Mouse (Mus musculus) T-helper 17 cell (primary cell): ENCODE results near the gene Prps1l3.
"Not testable (repeated sequence)": the region's sequence is repeated elsewhere in the genome, so short reads cannot be mapped to it uniquely, and the experiment has no call there.

Experiments used
- in situ Hi-C, 2 experiments: fragments of 300-600 bp; cut with MboI, MseI; formaldehyde crosslinking; loops; 1 replicate in 1 of 2; 2 replicates in 1 of 2; pipeline ENCODE4 v1.15.1; 2025; ENCODE audit warnings: high pct_unique_total_duplicates in 2 of 2

Gene Prps1l3

DNA sequence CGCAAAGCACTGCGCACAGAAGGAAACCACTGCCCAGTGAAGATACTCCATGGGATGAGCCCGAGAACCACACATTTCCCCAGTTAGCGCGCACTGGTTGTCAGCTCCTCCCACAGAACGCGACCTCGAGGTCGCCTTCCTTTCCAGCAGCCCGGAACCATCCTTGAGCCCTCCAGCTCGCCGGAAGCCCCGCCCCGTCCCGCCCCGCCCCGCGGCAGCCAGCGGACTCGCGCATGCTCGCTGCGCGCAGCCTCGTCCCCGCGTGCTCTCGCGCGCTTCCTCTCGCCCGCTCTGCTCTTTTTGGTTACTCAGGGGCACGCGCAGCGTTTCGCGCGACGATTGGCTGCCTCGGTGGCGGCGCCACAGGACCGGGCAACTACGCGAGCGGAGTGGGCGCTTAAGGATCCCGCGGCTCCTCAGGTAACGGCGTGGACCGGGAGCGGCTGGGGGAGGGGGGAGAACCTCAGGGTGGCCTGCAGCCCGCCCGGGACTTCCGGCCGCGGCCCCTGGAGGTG is at the start of gene Prps1l3, which contains the start of gene Mipol1:
TSS of gene Prps1l3 (plus strand) at position 221 of the 515 bp plus-strand sequence.
TSS of gene Mipol1 (plus strand) at position 236 of the 515 bp plus-strand sequence.
- in situ Hi-C loops: no loop called here

DNA sequence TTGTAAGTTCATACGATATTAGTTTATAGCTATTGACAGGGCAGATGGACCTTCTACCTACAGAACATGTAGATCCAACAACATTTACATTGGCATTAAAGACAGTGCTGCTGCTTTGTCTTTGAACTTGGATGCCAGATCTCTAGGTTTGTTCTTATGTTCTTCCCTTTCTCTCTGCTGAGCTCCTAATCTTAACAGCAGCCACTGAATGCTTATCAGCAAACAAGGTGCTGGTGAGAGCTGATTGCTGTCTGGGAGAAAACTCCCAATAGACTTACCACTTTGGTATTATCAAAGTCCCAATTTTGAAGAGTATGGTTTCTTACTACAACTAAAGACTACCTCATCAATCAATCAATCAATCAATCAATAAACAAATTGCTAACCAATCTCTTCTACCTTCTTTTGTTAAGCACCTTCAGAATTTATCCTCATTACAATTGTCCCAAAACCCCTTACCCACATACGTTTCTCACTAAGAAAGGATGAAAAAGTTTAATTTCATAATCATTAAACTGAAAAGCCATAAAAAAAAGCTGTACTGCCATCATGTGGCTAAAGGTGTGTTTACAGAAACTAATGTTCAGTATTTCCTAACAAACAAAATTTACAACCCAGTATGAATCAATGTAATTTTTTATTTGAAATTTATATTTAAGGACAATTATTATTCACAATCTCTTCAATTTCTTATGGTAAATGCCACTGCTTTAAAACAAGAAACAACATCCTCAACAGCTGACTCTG is 45.6 kb upstream of the Prps1l3 start:
- in situ Hi-C loops: loop anchor here (10.0 to 25.0 kb wide), 2 partner anchors 497 to 1650 kb away; partner anchors contain the start of gene Pax9 (in 1 of the 2)

DNA sequence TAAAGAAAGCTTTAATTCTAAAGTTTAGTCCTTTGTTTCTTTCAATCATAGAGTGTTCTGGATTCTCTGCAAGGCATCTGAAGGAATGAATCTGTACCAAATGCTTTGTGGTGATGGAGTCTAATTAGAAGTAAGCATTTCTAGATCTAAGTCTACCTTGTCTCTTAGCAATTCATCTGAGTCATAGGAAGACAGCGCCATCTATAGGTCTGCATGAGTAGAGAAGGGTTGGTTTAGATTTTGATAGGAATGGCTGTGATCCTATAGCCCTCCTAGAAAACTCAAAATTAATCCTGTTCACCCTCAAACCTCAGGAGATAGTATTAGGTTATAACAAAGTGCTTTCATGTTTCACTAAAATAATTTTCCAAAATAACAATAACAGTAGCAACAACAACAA is 44.7 kb upstream of the Prps1l3 start:
- in situ Hi-C loops: loop anchor here (10.0 to 25.0 kb wide), 2 partner anchors 498 to 1651 kb away; partner anchors contain the start of gene Pax9 (in 1 of the 2)

DNA sequence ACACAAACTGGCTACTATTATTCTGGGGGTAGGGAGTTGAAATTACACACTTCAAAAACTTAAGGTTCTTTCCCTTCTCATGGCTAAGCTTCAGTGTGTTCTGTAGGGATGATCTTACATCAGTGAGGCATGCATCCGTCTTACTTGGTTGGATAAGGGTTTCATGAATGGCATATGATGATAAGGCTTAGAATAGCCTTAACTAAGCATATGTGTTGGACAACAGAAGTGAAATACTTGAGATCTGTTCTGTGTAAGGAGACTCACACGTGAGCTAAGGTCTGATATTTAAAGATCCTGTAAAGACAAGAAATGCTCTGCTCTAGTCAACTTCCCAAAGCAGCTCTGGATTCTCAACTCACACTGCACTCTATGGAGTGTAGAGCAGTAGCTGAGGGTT is 44.1 kb upstream of the Prps1l3 start:
- in situ Hi-C loops: loop anchor here (10.0 to 25.0 kb wide), 2 partner anchors 499 to 1651 kb away; partner anchors contain the start of gene Pax9 (in 1 of the 2)

DNA sequence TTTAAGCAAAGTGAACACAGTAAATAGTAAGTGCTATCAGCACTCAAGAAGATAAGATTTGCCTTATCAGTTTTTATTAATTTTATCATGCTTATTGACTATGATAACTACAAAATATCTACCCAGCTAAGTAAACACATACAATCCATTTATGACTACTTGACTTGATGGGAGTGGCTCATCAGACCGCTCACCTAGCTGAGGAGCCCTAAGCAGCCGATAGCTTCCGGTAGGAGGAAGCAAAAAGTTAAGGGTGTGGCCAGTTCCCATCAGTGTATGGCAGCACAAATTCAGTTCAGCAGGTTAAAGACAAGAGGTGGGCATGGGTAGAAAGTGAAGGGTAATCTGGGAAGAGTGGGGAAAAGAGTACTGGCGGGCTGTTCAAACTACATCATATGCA is 43.2 kb upstream of the Prps1l3 start:
- in situ Hi-C loops: loop anchor here (10.0 to 25.0 kb wide), 2 partner anchors 500 to 1652 kb away; partner anchors contain the start of gene Pax9 (in 1 of the 2)

DNA sequence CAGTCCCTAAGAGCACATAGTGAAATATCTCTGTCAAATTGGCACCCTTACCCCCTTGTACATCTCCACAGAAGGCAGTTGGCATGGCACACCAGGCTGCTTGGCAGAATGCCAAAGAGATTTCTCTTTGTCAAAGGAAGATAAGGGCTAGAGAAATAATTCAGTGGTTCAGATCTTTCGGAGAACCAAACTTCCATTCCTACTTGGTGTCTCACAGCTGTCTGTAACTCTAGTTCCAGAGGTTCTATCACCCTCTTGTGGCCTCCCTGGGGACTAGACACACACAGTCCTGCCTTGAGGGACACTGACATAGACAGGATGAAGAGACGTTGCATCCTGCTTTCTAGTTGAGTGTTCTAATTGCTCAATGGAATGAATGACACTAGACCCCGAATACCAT is 35.6 kb upstream of the Prps1l3 start:
- in situ Hi-C loops: loop anchor here (5.0 to 25.0 kb wide), 2 partner anchors 507 to 512 kb away; partner anchors contain the start of gene Pax9 (in 1 of the 2)

DNA sequence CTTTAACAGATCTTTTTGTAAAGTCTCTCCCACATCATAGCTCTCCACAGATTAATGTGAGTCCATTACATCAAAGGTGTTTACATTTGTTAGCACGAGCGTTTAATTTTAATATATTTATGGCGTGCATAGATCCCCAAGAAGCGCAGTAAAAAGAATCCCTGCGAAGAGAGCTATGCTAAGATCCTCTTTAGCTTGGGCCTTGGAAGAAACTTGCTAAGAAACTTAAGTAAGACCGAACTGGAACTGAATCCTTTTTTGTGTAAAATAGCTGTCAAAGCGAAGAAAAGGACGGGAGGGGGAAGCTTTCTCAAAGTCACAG is 34.0 kb upstream of the Prps1l3 start:
- in situ Hi-C loops: loop anchor here (5.0 to 25.0 kb wide), 2 partner anchors 509 to 514 kb away; partner anchors contain the start of gene Pax9 (in 1 of the 2)

DNA sequence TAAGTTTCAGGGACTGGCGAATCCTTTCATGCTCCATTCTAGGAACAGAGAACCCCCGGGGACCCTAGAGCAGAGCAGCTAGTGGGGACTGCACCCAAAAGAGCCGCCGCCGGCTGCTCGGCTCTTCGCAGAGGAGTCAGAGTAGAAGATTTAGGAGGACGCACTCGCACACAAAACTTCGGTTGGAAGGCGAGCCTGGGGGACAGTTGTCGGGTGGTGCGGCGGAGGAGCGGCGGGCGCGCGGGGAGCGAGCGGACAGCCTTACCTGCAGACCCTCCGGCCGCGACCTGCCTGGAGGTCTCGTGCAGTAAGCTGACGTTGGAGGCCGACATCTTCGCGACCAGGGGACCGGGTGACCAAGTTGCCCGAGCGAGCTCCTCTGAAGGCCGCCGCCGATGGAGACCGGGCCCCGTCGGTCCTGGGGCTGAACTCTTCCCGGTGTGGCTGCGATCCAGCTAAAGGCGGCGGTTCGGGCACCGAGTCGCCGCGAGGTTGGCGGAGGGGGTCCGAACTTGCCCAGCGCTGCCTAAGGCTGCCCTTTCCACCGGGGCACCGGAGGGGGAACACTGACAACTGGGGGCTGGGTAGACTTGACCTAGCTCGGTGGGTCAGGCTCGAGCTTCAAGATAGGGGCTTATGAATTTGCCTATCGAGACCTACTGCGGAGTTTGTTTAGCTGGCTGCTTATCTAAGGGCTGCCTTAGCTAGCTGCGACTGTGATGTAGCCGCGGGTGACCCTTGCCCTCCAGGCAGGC is 33.4 kb upstream of the Prps1l3 start:
- in situ Hi-C loops: loop anchor here (5.0 to 25.0 kb wide), 2 partner anchors 509 to 514 kb away; partner anchors contain the start of gene Pax9 (in 1 of the 2)

DNA sequence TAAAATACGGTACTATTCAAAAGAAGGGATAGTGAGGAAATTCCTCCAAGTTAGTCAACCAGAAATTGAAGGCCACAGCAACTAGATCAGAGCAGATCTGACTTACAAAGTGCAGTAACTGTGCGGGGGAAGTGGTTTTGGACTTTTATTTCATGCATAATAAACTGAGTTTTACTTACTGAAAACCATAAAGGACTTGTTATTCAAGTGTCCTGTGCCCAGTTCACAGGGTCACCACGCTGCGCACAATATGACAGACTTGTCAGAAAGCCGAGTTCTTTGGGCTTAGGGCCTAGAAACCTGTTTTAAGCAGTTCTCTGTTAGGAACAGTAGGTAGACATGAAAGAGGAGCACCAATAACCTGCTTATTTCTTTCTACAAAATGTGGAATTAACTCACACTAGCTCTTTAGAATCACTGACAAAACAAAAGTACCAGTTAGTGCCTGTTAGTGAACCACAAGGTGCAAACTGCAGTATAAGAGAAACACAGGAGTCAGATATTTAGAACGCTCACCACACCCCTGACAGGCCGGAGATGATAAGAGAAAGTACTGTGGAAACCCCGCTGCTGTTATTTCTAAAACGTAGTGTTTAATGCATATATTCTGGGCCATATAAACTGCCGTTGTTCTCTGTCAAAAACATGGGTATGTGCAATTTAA is 32.7 kb upstream of the Prps1l3 start, which contains the start of gene Slc25a21:
TSS of gene Slc25a21 (minus strand) at position 110 of the 664 bp plus-strand sequence.
- in situ Hi-C loops: loop anchor here (5.0 to 25.0 kb wide), 2 partner anchors 510 to 515 kb away; partner anchors contain the start of gene Pax9 (in 1 of the 2)

DNA sequence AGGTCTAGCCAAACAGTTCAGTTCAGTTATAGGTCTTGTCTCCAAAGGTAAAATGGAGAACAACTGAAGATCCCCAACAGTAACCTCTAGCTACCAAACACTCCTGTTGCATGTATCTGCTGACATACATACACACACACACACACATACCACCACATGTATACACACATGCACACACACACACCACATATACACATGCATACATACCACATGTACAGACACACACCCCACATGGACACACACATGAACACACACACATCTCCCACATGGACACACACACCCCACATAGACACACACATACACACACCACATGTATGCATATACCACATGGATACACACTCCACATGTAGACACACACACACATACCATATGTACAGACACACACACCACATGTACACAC is 31.9 kb upstream of the Prps1l3 start:
- in situ Hi-C loops: loop anchor here (5.0 to 25.0 kb wide), 2 partner anchors 511 to 516 kb away; partner anchors contain the start of gene Pax9 (in 1 of the 2)

DNA sequence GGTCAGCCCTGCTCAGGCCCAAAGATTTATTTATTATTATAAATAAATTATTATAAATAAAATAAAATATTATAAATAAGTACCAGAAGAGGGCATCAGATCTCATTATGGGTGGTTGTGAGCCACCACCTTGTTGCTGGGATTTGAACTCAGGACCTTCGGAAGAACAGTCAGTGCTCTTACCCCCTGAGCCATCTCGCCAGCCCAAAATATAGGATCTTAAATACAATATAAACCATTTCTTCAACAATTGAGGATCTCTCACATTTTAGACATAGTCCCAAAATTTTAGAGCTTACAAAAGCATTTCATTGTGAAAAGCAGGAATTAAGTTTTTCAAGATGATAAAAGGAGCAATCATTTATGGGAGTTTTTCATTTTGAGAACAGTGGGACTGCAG is 30.8 kb upstream of the Prps1l3 start:
- in situ Hi-C loops: loop anchor here (5.0 to 25.0 kb wide), 2 partner anchors 512 to 517 kb away; partner anchors contain the start of gene Pax9 (in 1 of the 2)

DNA sequence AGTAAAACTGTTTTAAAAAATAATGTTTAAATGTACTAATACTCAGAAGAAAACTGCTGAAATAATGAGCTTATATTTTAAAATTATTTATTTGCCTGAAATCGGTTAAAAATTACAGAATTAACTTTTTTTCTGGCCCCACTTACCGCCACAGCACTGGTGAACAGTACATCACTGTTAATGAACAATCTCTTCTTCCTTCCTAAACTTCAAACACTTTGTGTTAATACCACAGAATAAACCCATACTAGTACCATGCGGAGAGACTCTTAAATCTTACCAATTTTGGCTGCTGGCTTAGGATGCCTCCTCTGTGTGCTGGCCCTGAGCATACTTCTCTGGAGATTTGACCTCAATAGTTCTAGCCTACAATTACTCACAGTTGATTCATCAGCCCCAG is 28.3 kb upstream of the Prps1l3 start:
- in situ Hi-C loops: no loop called here

DNA sequence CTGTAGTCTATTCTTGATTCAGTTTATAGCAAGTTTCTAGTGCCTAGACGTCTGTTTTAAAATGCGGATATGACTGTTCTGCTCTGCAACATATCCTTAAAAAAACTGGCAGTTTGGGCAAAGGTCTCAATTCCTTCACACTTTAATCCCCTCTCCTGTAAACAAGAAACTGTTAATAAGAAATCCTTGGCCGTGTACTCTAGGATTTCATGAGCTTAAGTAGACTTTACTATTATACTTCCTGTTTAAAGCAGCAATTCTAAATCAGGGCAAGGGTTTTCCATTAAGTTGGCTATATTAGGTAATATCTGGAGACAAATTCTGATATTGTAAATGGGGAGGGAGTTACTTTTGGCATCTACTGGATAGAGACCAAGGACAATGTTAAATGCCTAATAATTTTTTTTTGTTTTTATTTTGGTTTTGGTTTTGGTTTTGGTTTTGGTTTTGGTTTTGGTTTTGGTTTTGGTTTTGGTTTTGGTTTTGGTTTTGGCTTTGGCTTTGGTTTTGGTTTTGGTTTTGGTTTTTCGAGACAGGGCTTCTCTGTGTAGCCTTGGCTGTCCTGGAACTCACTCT is 25.8 kb upstream of the Prps1l3 start:
- in situ Hi-C loops: no loop called here

DNA sequence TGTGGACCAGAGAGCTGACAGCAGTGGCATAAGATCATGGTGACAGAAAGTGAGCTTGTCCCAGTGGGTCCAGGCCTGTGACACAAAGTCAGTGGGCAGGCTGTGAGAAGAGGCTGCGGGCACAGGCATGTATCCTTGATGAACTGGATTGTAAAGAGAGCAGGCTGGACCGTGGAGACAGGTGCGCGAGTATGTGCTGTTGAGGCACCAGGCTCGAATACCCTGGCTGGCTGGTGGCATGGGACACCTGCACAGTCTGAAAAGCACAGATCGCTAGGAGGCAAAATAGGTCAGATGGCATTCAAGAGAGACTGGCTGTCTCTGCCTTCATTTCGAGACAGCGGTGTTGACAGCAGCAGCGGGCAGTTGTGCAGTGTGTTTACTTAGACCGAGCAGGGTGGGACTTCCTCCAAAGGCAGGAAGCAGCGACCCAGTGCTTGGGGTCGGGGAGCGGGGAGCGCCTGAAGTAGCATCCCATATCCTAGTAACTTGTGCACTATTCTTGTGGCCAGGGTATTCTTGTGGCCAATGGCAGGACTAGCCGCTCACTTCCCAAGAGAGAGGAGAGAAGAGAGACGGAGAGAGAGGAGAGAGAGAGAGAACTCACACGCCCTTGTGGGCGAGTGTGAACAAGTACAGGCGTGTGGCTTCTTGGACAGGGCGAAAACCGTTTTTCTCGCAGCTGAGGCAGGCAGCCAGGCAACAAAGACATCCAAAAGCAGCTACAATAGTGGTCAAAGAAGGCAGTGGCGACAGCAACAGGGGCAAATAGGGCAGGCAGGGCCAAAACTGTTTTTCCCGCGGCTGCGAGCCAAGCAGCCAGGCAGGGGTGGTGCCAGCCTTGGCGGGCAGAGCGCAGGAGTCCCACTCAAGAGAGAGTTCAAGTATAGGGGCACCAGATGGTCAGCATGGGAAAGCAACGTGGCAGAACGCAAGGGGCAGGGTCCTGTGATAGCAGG is 18.6 kb upstream of the Prps1l3 start:
- in situ Hi-C loops: no loop called here

DNA sequence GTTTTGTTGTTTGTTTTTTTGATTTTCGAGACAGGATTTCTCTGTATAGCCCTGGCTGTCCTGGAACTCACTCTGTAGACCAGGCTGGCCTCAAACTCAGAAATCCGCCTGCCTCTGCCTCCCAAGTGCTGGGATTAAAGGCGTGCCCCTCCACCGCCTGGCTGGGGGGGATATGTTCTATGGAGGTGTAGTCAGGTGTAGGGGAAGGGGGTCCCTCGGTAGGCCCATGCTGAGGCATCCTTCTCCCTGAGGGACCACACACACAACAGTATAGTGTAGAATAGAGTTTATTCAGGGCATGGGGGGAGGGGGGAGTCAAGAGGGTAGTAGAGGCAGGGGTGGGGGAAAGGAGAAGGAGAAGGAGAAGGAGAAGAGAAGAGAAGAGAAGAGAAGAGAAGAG is 17.7 kb upstream of the Prps1l3 start:
- in situ Hi-C loops: not testable (repeated sequence)

DNA sequence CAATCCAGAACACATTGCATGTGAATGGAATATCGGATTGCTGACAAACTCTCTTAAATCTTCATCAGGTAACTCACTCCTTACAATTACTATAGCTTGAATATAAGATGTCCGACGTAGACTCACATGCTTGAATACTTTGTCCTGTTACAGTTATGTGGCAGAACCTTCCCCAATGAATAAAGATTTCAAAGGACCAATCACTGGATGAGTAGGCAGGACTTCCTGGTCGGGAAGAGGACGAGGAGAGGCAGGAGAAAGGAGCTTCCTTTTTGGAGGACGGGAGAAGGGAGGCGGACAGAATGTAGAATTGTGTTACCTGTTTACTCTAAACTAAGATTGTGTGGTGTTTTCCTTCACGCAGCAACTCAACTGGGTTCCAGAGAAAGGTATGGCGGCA is 3.8 kb upstream of the Prps1l3 start:
- in situ Hi-C loops: loop anchor here in 1 of 2 experiments (5.0 kb wide), 1 partner anchor 1991 kb away; the partner anchor contains the start of gene Fbxo33

DNA sequence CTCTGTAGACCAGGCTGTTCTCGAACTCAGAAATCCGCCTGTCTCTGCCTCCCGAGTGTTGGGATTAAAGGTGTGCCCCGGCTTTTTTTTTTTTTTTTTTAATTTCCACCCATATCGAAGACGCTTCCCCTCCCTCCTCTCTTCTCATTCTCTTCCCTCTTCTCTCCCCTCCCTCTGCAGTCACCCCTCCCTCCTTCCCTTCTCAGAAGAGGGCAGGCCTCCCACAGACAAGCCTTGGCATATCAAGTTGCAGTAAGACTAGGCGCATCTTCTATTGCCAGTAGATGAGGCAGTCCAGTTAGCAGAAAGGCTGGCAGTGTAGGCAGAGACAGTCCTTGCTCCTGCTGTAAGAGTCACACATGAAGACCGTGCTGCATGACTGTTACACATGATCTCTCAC is 2.4 kb upstream of the Prps1l3 start:
- in situ Hi-C loops: loop anchor here in 1 of 2 experiments (5.0 kb wide), 1 partner anchor 1990 kb away; the partner anchor contains the start of gene Fbxo33

DNA sequence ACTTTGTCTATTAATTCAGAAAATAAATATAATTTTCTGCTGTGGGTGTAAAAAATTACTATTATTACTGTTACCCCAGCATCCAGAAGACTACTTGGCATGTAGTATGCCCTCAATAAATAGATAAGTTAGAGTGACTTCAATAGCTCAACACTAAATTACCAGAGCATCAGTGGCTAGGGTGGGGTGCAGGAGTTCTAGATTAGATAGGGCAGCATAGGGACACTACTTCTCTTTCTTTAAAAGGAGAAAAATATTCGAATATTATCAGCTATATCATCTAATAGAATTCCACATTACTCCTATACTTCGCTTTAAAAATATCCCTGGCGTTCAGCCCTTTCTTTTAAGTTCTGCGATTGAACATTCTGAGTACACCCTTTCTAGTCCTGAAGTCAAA is 509 bp upstream of the Prps1l3 start:
- in situ Hi-C loops: loop anchor here in 1 of 2 experiments (5.0 kb wide), 1 partner anchor 1988 kb away; the partner anchor contains the start of gene Fbxo33
